Mouse (Mus musculus) heart, embryonic 13.5 days (tissue): ENCODE measurements around the gene Mreg. TPM values are rescaled to one million over a fixed set of nuclear protein-coding genes. Genes with fewer than 3 reads are reported as not detected.
"Not testable (repeated sequence)": the region's sequence is repeated elsewhere in the genome, so short reads cannot be mapped to it uniquely, and the experiment has no call there.

Source experiments
- ATAC-seq: fragments of 200-750 bp; cut with Nextera tagmentation; 2 replicates; pipeline ENCODE4 v1.8.0; 2017; ENCODE audit warnings: moderate TSS enrichment; ENCODE audit not compliant: insufficient number of reproducible peaks, low FRiP score, low TSS enrichment; ENCODE audit errors: extremely low read depth
- H3K27ac ChIP-seq: fragments of 300-500 bp; sonication (generic); replicated peaks from 2 replicates; pipeline ENCODE4 v1.5.1; 2015; ENCODE audit warnings: moderate library complexity, mild to moderate bottlenecking, inconsistent platforms
- H3K27me3 ChIP-seq: fragments of 300-500 bp; sonication (generic); replicated peaks from 2 replicates; pipeline ENCODE4 v1.6.1; 2015; ENCODE audit warnings: mild to moderate bottlenecking, inconsistent platforms
- H3K36me3 ChIP-seq: fragments of 300-500 bp; sonication (generic); 2 replicates; pipeline ENCODE4 v1.6.1; 2015; ENCODE audit warnings: mild to moderate bottlenecking, inconsistent platforms
- H3K4me1 ChIP-seq: fragments of 300-500 bp; sonication (generic); 2 replicates; pipeline ENCODE4 v1.6.1; 2015; ENCODE audit warnings: inconsistent platforms
- H3K4me2 ChIP-seq: fragments of 300-500 bp; sonication (generic); 2 replicates; pipeline ENCODE4 v1.6.1; 2015; ENCODE audit warnings: inconsistent platforms, mild to moderate bottlenecking, moderate library complexity
- H3K4me3 ChIP-seq: fragments of 300-500 bp; sonication (generic); 2 replicates; pipeline ENCODE4 v1.5.1; 2015; ENCODE audit warnings: moderate library complexity, mild to moderate bottlenecking, inconsistent platforms
- H3K9ac ChIP-seq: fragments of 300-500 bp; sonication (generic); 2 replicates; pipeline ENCODE4 v1.6.1; 2015; ENCODE audit warnings: inconsistent platforms, mild to moderate bottlenecking, moderate library complexity
- H3K9me3 ChIP-seq: fragments of 300-500 bp; sonication (generic); 2 replicates; pipeline ENCODE4 v1.6.1; 2016; ENCODE audit warnings: inconsistent platforms
- WGBS: fragments of 180-500 bp; shearing (Covaris S2); methylation state at CpG from one replicate; pipeline ENCODE4 v1.1.7; 2015; ENCODE audit warnings: mixed read lengths; 5-methylcytosine and 5-hydroxymethylcytosine counted together
- polyA plus RNA-seq: library from polyadenylated mRNA; unstranded; fragments of >200 nt; fragmentation: Nextera tagmentation; extraction: Ambion mirVana; gene quantifications from 2 replicates; pipeline ENCODE4 v1.2.1, GENCODE M21; 2015

Mreg gene
- polyA plus RNA-seq, 1 experiment from 2014 or later = 4.0 TPM

- WGBS = under 1% methylated on average over 47 of the region's 47 CpGs
- H3K4me3 ChIP-seq = peak overlapping the region; percentile 55
- peak overlapping the region; percentile 93 for H3K9ac ChIP-seq
- no peaks in the 10 kb centered on the region for H3K9me3 ChIP-seq
- no peaks in the 10 kb centered on the region for H3K27me3 ChIP-seq
- H3K4me2 ChIP-seq = peak overlapping the region; percentile 75
- peak overlapping the region; percentile 98 for H3K27ac ChIP-seq
- no peaks in the 10 kb centered on the region for H3K4me1 ChIP-seq
- peak; percentile 95 for ATAC-seq
- H3K36me3 ChIP-seq = no peaks in the 10 kb centered on the region
These were observed 31.7 kb upstream of the Mreg start for GRCm38 (mm10) chr1:72243656-72244316.

GRCm38 (mm10) chr1:72242581-72243143 lies 30.6 kb upstream of the Mreg start:
- Histone ChIP-seq H3K9ac (no peak overlapping the region), H3K27me3 (no peaks in the 10 kb centered on the region), H3K9me3 (no peaks in the 10 kb centered on the region), H3K27ac (no peak overlapping the region), H3K4me1 (peaks cover 7% of the 10 kb centered on the region; the same call in 1 of the 2 replicates), H3K4me3 (no peak overlapping the region), H3K4me2 (no peak overlapping the region), H3K36me3 (no peaks in the 10 kb centered on the region)
- WGBS = 84% methylated on average over 5 of the region's 5 CpGs
- no peak for ATAC-seq

GRCm38 (mm10) chr1:72239113-72239512 lies 27.0 kb upstream of the Mreg start:
- not testable (repeated sequence) for H3K4me3 ChIP-seq, H3K27ac ChIP-seq, H3K36me3 ChIP-seq, H3K4me2 ChIP-seq, H3K9me3 ChIP-seq, H3K9ac ChIP-seq, ATAC-seq
- Histone ChIP-seq H3K4me1 (peaks cover 10% of the 10 kb centered on the region; the same call in 1 of the 2 replicates), H3K27me3 (peaks cover 15% of the 10 kb centered on the region)
- 75% methylated on average over 3 of the region's 3 CpGs for WGBS

- Histone ChIP-seq H3K4me1 (peaks cover 10% of the 10 kb centered on the region; the same call in 1 of the 2 replicates), H3K9ac (peak overlapping the region; percentile 56), H3K27ac (no peak overlapping the region), H3K9me3 (no peaks in the 10 kb centered on the region), H3K36me3 (no peaks in the 10 kb centered on the region), H3K27me3 (peaks cover 17% of the 10 kb centered on the region), H3K4me2 (peak overlapping the region; percentile 61), H3K4me3 (no peak overlapping the region)
- no peak for ATAC-seq
- WGBS = 63% methylated on average over 10 of the region's 10 CpGs
These were observed 26.0 kb upstream of the Mreg start for GRCm38 (mm10) chr1:72238016-72238580.

- 5% methylated on average over 13 of the region's 13 CpGs for WGBS
- H3K4me2 ChIP-seq = peak overlapping the region; percentile 61
- no peak overlapping the region for H3K27ac ChIP-seq
- H3K9me3 ChIP-seq = no peaks in the 10 kb centered on the region
- H3K9ac ChIP-seq = peak overlapping the region; percentile 56; the same call in 1 of the 2 replicates
- H3K36me3 ChIP-seq = no peaks in the 10 kb centered on the region
- H3K27me3 ChIP-seq = peaks cover 20% of the 10 kb centered on the region
- ATAC-seq = no peak
- peak overlapping the region; percentile 32 for H3K4me3 ChIP-seq
- H3K4me1 ChIP-seq = peaks cover 10% of the 10 kb centered on the region; the same call in 1 of the 2 replicates
These were observed 25.1 kb upstream of the Mreg start for GRCm38 (mm10) chr1:72237007-72237775.

GRCm38 (mm10) chr1:72236363-72237006 lies 24.4 kb upstream of the Mreg start:
- not testable (repeated sequence) for H3K36me3 ChIP-seq, H3K9me3 ChIP-seq
- ATAC-seq = peak; percentile 74; the same call in 1 of the 2 replicates
- H3K4me1 ChIP-seq = peaks cover 10% of the 10 kb centered on the region; the same call in 1 of the 2 replicates
- peak overlapping the region; percentile 69 for H3K4me2 ChIP-seq
- H3K27ac ChIP-seq = peak overlapping the region; percentile 88
- H3K9ac ChIP-seq = peak overlapping the region; percentile 81
- H3K27me3 ChIP-seq = peaks cover 20% of the 10 kb centered on the region
- H3K4me3 ChIP-seq = peak overlapping the region; percentile 64
- under 1% methylated on average over 37 of the region's 50 CpGs for WGBS

GRCm38 (mm10) chr1:72232592-72232991 lies 20.5 kb upstream of the Mreg start:
- not testable (repeated sequence) for H3K4me1 ChIP-seq, H3K9ac ChIP-seq, H3K27ac ChIP-seq, H3K9me3 ChIP-seq, H3K36me3 ChIP-seq, H3K4me3 ChIP-seq, ATAC-seq, H3K4me2 ChIP-seq
- 66% methylated on average over 10 of the region's 10 CpGs for WGBS
- H3K27me3 ChIP-seq = peaks cover 20% of the 10 kb centered on the region

GRCm38 (mm10) chr1:72228974-72229373 lies 16.9 kb upstream of the Mreg start:
- no peaks in the 10 kb centered on the region for H3K9me3 ChIP-seq
- H3K27ac ChIP-seq = no peak overlapping the region
- no peaks in the 10 kb centered on the region for H3K4me1 ChIP-seq
- H3K4me2 ChIP-seq = no peak overlapping the region
- no peak for ATAC-seq
- WGBS = 27% methylated on average over 3 of the region's 3 CpGs
- H3K4me3 ChIP-seq = no peak overlapping the region
- H3K27me3 ChIP-seq = peaks cover 19% of the 10 kb centered on the region
- no peak overlapping the region for H3K9ac ChIP-seq
- H3K36me3 ChIP-seq = no peaks in the 10 kb centered on the region

GRCm38 (mm10) chr1:72227546-72227945 lies 15.4 kb upstream of the Mreg start:
- H3K4me1 ChIP-seq = no peaks in the 10 kb centered on the region
- no peaks in the 10 kb centered on the region for H3K9me3 ChIP-seq
- no peak for ATAC-seq
- 0 out of 2 replicates have a peak overlapping the region, but pooled peaks have one; percentile 1 for H3K4me2 ChIP-seq
- peaks cover 28% of the 10 kb centered on the region for H3K27me3 ChIP-seq
- 89% methylated on average over 5 of the region's 5 CpGs for WGBS
- H3K9ac ChIP-seq = no peak overlapping the region
- H3K36me3 ChIP-seq = no peaks in the 10 kb centered on the region
- no peak overlapping the region for H3K27ac ChIP-seq
- no peak overlapping the region for H3K4me3 ChIP-seq

- H3K4me1 ChIP-seq = no peaks in the 10 kb centered on the region
- 0 out of 2 replicates have a peak overlapping the region, but pooled peaks have one; percentile 60 for H3K4me3 ChIP-seq
- peaks cover 29% of the 10 kb centered on the region for H3K27me3 ChIP-seq
- no peak for ATAC-seq
- 43% methylated on average over 4 of the region's 4 CpGs for WGBS
- no peak overlapping the region for H3K27ac ChIP-seq
- H3K4me2 ChIP-seq = peak overlapping the region; percentile 81
- H3K9me3 ChIP-seq = no peaks in the 10 kb centered on the region
- H3K9ac ChIP-seq = no peak overlapping the region
- no peaks in the 10 kb centered on the region for H3K36me3 ChIP-seq
These were observed 14.9 kb upstream of the Mreg start for GRCm38 (mm10) chr1:72226887-72227481.
